Mouse (Mus musculus): ENCODE measurements around the gene Bscl2.

DNA sequence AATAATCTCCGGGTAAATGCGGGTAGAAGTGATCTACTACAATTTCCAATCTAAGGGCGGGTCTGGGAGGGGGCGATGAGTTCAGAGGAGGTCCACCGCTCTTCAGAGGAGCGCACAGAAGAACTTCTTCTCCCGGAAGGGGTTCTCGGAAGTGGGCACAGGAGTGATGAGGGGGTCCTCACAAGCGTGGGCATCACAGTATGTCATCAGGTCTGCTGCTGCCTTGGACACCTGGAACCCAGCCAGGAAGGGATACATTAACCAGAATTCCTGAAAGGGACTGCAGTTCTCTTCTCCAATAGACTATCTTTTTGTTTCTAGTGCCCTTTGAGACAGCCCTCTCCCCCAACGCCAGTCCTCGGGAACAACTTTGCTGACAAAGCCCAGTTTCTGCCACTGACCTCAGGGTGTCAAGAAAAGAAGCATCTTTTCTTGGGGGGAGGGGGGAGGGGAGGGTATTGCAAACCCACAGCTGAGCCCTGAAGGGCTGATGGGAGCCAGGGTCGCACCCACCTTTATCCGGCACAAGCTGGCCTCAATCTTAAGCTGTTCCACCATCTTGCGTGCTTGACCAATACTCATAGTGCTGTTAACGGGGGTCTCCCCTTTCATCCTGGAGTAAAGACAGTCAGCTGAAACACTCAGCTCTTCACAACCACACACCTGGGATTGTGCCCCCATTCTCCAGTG lies 919 bp downstream of the Bscl2 start:
- TF ChIP-seq POLR2A (IDR thresholded peaks at IDR 0.05; ENCODE audit: borderline replicate concordance, insufficient read depth, low read length) (no peak), CTCF (IDR thresholded peaks at IDR 0.05; ENCODE audit: borderline replicate concordance, insufficient read depth, low read depth, low read length) (0 out of 2 replicates have a peak, but pooled peaks have one; percentile 0)
